Mouse (Mus musculus) mature B cell (primary cell): ENCODE data around the gene Fam124a.
"Not testable (repeated sequence)": the region's sequence is repeated elsewhere in the genome, so short reads cannot be mapped to it uniquely, and the experiment has no call there.

Experiments
- in situ Hi-C: fragments of 300-500 bp; cut with MboI; formaldehyde crosslinking; loops from 2 replicates; pipeline ENCODE4 v1.14.3; 2019

Fam124a gene

DNA sequence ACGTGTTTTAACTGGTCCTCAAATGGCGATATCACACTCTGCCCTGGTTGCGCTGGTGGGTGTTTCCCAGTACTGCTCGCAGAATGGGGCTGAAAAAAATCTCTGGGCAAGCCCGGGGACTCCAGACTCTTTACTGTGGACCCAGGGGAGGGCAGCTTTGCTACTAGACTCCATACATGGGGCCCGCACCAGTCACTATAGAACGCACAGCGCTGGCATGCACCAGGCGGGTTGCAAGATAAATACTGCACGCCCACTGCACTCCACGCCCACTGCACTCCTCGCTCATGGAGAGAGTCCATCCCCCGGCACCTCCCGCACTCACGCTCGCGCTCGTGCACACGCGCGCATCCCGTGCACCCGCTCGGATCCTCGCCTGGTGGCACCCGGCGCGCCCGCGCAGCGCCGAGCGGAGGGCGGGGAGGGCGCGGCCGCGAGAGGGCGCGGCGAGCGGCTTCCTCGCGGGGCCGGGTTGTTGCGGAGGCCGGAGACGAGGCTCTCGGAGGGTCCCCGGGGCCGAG, at the start of gene Fam124a:
Gene Fam124a, plus strand, starts transcription at position 429 of the 521 bp plus-strand sequence.
- in situ Hi-C loops, result no loop called here

DNA sequence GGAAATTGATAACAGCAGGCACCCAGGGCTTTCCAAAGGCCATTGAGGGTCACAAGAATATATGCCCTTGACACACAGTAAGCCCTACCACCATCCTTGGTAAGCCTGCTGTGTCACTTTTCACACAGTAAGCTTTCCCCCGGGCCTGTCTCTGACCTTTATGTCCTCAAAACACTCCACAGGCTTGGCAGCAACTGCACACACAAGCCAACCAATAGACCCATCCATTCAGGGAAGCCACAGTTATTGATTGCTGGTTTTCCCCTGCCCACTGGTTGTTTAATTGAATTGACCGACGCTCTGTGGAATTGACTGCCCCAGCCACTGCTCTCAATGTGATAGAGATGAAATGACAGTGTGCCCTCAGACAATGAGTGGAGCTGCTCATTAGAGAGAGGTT, 49.3 kb upstream of the Fam124a start:
- in situ Hi-C loops, result no loop called here

DNA sequence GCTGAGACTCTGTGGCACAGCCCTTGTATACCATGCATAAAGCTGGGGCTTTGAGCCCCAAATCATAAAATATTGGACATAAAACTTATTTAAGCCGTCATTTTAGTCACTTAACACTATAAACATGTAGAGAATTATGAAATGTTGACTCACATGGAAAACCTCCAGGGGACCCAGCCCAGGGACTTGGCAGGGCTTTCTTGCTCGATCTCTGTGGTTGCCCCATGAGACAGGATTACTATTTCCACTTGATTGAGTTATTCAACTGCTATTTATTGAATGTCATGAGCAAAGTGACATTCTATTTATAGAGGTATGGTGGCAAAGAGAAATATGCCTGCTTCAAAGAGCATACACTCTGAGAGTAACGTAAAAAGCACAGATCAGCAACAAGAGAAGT, 46.2 kb upstream of the Fam124a start:
- in situ Hi-C loops, result no loop called here

DNA sequence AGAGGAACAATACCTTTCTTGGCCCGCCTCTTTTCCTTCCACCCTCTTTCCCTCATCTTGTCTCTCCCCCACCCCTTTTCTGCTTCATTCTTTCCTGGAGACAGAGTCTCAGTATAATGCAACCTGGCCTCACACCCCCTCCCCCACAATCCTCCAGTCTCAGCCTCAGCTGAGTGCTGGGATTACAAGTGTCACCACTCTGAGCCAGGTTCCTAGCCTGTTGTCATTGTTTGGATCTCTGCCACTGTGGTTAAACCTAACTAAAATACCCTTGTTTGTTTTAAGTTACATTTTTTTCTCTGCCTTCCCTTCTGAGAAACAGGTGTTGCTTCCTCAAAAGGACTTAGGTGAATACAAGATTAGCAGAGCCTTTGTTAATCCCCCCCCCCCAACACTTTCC, 42.7 kb upstream of the Fam124a start:
- in situ Hi-C loops, result no loop called here

DNA sequence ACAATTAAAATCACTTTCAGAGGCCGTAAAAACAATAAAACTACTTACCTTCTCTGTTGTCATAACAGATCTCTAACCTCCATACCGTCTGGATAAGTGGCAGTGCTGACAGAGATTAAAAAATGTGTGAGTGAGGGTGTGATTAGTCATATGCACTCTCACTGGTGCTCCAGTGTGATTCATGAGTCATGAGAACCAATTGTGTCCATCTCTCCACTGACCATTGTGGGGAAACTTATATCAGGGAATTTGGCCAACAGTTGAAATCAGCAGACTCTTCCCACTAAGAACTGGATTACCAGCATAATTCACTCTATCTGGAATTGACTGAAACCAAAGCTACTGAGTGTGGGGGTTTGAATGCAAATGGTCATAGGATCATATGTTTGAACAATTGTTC, 24.6 kb upstream of the Fam124a start:
- in situ Hi-C loops, result no loop called here

DNA sequence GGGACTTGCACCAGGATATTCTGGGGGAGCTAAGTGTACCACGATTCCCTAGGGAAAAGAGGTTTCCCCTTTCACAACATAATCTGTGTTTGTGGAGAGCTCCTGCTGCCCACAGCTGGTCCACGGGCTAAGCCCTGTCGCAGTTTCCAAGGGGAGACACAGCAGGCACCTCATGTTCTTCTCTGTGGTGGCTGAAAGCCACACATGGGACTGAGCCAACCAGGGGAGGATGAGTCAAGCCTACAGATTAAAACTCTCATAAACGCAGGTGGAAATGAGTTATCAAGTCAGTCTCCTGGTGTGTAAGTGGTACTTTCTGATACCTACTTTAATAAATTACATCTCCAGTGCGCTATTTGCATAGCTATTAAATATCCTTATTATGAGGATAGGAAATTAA, 19.4 kb upstream of the Fam124a start:
- in situ Hi-C loops, result no loop called here

DNA sequence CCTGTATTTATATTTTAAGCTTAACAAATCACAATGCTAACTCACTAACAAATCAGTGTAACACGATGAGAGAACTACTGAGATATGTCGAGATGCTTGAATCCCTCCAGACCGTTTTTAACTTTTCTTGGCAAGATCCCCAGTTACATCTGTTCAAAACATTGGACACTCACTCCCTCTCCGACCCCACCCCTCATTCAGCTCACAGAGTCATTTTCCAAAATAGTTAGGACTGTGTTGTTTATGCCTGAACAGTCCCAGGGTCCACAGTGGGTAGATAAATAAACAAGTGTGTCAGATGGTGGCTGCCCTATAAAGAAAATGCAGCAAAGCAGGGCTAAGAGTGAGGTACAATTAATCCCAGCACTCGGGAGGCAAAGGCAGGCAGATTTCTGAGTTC, 18.5 kb upstream of the Fam124a start:
- in situ Hi-C loops, result no loop called here

DNA sequence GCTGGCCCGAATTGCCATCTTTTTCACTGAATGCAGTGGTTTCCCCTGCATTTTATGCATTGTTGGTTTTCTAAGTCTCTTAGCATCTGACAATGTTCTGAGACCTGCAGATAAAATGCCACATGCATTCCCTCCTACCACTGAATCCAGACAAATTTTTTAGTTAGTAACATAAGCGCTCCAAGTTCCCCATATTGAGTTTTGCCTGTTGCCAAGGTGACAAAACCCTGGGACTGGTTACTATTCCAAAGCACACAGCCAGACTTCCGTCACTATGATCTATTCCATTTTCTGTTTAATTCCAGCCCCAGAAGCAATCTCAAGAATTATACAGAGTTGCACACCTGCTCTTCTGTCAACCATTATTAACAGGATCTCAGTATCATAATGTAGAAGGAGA, 15.7 kb upstream of the Fam124a start:
- in situ Hi-C loops, result no loop called here

DNA sequence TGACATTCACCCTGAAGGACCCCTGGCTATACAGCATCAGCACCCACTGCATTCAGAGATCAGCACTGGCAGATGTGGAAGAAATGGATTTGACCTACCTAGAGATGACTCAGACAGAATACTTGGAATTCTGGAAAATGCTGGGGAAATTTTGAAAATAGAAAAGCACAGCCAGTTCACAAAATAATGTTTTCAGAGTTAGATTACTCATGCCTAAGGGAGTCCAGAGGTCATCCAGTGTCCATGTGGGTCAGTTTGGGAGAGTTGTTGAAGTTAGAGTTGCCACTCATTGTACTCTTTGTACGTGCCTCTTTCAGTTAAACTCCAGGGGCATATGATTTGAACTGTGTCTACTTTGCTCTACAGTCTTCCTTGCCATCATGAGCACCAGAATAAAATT, 13.8 kb upstream of the Fam124a start:
- in situ Hi-C loops, result no loop called here

DNA sequence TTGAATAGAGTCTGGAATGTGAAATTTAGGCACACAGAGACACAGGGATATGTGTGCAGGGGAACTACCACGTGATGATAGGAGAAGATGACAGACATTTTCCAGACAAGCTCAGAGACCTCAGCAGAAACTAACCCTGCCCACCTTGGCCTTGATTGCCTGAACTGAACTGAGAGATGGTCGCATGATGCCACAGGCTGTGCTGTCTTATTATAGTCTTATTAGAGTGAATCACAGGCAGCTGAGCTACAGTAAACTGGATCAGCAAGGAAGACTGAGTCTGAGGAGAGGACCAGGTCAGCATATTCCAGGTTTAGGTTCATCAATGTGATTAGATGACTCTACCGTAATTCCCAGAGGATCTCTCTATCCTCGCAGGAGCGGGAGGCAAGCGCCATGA, 9.2 kb upstream of the Fam124a start:
- in situ Hi-C loops, result no loop called here

DNA sequence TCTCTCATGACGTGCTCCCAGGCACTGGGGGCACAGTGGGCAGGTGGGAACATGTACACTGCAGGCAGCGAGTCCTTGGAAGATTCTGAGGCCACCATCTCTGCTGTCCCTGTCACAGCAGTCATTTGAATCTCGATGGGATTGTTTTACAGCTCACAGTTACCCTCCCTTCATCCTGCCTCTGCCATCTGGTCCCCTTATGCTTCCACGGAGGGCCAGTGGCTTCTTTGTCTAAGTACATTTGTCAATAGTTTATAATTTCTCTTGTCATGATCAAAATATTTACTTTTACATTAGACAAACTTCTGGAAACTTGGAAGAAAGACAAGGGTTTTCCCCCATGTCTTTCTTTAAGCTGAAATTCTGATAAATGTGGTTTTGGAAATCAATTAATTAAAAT, 8.8 kb upstream of the Fam124a start:
- in situ Hi-C loops, result no loop called here

DNA sequence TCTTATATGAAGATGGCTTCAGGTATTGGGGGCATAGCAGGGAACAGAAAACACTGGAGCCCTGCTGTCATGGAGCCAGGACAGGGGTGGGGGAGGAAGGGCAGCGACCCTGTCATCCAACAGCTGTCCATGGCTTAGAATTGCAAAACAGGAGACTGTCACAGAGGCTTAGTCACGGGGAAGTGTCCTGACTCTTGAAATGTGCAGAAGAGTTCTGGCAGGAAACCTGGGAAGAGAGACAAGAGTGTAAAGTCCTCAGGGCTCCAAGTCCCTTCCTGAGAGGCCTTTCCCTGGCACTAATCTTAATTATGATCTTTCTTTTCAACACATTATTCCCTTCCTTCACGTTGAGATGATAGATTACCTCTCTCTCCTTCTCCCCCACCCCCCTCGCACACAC, 5.4 kb upstream of the Fam124a start:
- in situ Hi-C loops, result no loop called here

DNA sequence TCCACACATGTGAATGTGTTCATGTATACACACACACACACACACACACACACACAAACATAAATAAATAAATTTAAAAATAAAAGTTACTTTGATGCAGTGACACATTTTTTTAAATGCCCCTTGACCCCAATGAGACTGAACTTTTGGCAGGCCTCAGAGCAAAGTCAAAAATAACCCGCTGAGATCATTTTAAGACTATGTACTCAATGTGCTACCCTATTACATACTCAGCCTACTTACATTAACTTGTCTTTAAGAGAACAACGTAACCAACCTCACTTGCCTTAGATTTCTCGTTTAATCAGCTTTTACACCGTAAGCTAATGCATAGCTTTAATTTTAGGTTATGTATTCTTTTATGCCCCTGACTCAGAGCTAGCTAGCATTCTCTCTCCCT, 2.8 kb upstream of the Fam124a start:
- in situ Hi-C loops, result no loop called here

DNA sequence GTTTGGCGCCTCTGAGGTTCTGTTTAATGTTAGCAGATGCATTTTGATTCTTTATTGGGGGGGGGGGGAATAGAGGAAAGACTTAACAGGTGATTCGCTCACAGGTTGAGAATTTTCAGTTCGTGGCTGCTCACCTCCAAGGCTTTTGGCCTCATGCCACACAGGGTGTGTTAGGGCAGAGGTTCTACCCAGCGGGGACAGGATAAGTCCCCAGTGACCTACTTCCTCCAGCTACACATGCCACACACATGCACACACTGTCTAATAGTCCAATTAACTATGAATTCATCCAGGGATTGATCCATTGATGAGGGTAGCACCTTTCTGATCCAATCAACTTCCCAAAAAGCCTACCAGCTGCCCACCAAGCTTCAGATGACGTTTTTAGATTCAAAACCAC, 1.8 kb upstream of the Fam124a start:
- in situ Hi-C loops, result no loop called here

DNA sequence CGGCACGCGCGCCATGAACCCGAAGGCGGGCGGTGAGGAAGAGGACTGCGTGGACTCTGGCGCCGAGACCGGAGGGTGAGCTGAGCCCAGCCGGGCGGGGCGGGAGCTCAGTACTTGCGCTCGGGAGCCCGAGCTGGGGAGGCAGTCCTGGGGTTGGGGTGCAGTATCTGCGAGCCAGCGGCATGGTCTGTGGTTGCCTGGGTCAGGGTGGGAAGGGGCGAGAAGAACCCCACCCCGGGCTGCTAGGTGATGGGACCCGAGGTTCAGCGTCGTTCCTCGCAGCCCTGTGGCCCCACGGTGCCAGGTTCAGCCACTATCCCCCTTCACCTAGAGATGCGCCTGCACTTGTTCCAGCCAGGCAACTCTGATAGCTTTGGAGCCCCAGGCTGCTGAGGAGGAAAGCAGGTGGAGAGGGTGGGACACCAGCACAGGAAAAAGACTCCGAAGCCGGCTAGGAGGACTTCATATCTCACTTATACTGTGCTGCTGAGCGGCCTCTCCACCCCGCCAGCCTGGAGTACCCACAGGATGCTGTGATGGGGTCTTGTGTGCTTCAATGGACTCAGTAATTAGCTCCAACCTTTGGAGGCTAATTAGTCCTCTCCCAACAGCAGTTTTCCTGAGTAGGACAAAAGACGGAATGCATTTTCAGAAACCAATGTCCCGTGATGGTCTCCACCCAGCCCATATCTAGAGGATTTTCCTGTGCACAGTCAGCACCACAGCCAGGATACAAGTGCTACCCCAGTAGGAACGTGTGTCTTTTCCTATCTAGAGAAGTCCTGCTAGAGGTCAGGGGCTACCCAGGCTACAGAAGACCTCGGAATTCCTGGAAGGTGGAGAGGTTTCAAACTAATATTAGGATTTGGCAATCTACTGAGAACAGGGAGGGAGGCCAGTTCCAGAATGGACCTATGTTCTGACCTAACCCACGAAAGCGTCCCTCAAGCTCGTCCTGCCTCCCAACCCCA, 588 bp downstream of the Fam124a start:
- in situ Hi-C loops, result no loop called here

DNA sequence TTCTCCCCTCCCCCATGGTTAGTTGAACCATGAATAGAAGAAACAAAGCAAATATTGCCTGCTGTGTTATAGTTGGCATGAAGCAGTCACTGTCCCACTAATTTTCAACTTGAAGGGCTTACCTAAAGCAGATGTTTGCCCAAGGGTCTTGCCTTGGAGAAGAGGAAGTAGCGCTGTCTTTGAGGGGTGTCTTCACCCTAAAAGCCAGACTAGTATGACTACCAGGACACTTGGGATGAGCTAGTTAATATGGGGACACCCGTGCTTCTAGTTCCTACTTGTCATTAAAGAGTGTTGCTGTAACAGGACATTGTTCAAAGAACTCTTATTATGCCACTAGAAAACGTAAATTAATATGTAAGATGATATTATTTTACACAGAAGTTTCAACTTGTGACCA, 1.6 kb downstream of the Fam124a start:
- in situ Hi-C loops, result no loop called here

DNA sequence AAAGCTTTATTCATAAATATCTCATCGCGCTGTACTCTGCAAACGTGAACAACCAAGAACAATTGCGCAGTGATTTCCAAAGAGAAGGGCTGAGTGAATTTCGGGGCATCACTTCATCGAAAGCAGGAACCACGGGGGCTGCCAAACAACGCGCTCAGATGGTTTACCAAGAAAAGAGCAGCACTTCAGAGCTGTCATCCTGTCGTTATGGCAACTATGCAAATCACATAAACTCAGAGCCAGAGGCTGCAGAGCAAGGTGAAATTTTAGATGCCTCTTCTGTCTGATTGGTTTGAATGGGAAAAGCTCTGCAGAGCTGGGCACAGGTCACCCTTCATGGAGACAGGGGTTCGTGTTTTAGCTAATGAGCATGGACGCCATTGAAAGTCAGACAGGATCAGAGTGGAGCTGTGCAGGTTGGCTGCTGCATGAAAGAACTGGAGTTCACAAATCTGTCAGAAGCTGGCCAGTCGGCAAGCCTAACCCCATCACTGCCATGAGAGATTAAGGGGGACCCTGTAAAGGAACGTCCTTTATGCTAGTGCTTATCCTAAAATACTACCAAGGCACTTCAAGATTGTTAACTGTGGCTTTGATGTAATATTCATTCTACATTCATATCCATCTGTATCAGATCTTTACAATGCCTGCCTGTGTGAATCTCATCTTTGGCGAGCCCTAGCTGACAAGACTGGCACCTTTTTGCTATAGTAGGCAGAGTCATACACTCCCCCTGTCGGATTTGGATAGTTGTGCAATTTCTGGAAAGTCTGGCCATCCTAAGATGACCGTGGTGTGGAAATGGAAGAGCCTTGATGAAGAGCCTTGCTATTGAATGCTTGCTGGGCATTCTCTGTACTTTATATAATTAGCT, 6.6 kb downstream of the Fam124a start:
- in situ Hi-C loops, result no loop called here

DNA sequence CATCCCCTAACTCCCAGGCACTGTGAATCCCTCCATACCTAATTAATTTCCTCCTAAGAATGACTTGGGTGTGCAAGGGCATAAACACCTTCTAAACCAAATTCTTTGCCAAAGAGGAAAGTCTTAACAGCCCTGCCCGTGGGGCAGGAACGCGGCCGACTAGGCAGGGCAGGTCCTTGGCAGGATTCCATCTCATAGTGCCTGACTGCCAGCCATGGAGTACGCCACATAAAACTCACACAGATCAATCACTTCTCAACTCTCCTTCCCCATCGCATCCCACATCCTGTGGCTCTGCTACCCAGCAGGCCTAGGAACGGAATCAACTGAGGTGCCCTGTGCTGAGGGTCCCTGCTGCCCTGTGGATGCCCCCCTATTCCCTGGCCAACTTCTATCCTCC, 8.1 kb downstream of the Fam124a start:
- in situ Hi-C loops, result no loop called here

DNA sequence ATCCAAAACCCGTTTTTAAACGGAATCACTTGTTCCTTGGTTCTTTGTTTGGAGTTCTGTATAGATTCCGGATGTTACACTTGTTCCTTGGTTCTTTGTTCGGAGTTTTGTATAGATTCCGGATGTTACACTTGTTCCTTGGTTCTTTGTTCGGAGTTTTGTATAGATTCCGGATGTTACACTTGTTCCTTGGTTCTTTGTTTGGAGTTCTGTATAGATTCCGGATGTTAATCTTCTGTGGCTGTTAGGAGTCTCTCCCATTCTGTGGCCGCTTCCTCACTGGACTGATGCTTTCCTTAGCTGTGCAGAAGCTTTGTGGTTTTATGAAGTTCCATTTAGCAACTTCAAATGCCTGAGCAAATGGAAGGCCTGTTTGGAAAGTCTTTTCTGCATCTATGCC, 11.3 kb downstream of the Fam124a start, which contains the start of gene Gm4131:
Gene Gm4131, minus strand, starts transcription at position 101 of the 400 bp plus-strand sequence.
- in situ Hi-C loops, result not testable (repeated sequence)

DNA sequence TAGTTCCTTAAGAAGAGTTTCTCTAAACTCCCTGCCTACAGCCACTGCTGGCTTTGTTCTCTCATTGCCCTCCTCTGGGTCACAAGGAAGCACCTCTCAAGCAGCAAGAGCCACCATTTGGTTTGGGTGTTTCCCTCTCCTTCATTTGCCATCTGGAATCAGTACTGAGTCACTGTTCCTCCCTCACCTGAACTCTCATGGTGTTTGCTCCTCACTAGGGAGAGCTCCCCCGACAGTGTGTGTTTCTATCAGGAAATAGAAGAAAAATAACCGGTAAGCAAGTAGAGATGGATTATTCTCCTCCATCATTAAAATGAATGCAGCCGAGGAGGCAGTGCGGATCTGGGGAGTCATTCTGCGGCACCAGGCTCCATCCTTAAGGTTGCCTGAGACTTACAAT, 13.9 kb downstream of the Fam124a start:
- in situ Hi-C loops, result no loop called here

DNA sequence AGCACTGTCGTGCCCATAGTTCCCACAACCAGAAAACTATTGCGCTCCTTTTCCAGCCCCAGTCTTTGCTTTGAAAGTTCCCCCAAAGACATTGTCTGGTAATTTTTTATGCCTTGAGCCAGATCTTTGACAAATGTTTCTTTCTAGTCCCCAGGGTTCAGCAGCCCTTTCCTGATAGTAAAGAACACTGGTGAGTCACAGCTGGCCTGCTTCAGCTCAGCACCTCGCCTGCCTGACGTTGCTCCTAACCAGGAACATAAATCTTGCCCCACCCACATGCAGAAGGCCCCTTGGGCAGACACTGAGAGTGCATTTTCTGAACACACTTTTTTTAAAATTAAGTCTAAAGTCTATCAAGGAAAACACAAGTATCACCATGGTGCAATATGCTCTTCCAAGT, 14.8 kb downstream of the Fam124a start:
- in situ Hi-C loops, result no loop called here

DNA sequence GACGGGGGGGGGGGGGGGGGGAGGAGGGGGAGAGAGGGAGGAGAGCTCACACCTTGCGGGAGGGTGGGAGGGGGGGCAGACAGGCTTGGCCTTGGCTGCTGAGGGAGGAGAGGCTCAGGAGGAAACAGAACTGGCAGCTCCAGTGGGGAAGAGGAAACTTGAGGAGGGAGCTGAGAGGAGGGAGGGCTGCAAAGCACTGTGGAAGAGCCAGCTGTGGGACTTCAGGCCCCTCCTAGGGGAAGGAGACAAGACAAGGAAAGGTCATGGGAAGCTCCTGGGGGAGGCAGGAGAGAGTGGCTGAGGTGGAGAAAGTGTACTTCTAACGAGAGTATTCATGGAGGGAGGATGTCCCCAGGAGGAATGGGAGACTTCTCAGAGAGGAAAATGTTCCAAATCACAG, 17.9 kb downstream of the Fam124a start:
- in situ Hi-C loops, result no loop called here

DNA sequence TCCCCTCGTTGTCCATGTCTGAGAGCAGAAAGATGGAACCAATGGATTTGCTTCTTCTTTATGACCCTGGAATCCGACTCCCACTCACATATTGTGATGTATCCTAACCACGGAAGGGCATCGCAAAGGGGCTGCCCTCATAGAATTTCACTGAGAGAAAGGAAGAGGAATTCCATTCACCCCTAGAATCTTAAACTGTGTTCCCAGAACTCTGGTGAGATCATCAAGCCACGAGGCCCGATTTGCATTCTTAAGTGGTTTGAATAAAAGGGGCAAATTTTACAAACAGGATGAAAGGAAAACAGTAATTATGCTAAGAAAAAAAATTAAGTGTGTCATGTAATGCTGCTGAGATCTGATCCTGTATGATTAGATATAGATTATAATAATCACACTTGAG, 19.4 kb downstream of the Fam124a start:
- in situ Hi-C loops, result no loop called here
